Mouse (Mus musculus): Measurements from ENCODE around the gene Ehd1. TPM values are rescaled to one million over a fixed set of nuclear protein-coding genes. Genes with fewer than 3 reads are reported as not detected.

The Ehd1 gene
- polyA plus RNA-seq, 1 experiment from 2014 or later, result 89.7 TPM

- no peak overlapping the region for H3K9ac ChIP-seq (replicated peaks)
- ATAC-seq, result no peak; the same call in 1 of the 2 replicates
- H3K27ac ChIP-seq, result no peak overlapping the region
- peaks cover 85% of the 10 kb centered on the region for H3K36me3 ChIP-seq
- H3K4me1 ChIP-seq (replicated peaks), result peaks cover 25% of the 10 kb centered on the region
- no peaks in the 10 kb centered on the region for H3K9me3 ChIP-seq
- WGBS, result 78% methylated on average over 5 of the region's 5 CpGs
- H3K4me2 ChIP-seq (replicated peaks), result peak overlapping the region; percentile 86; the same call in 1 of the 2 replicates
- H3K27me3 ChIP-seq, result no peaks in the 10 kb centered on the region
- H3K4me3 ChIP-seq (replicated peaks), result no peak overlapping the region
These were observed 65.9 kb downstream of the Ehd1 start for GRCm38 (mm10) chr19:6342276-6342933.

GRCm38 (mm10) chr19:6343066-6343925 lies 66.8 kb downstream of the Ehd1 start:
- WGBS, result 89% methylated on average over 19 of the region's 19 CpGs
- peaks cover 21% of the 10 kb centered on the region for H3K4me1 ChIP-seq (replicated peaks)
- H3K27me3 ChIP-seq, result no peaks in the 10 kb centered on the region
- no peak overlapping the region for H3K4me3 ChIP-seq (replicated peaks)
- no peaks in the 10 kb centered on the region for H3K9me3 ChIP-seq
- H3K9ac ChIP-seq (replicated peaks), result no peak overlapping the region
- no peak for ATAC-seq
- H3K36me3 ChIP-seq, result peaks cover 84% of the 10 kb centered on the region
- no peak overlapping the region for H3K27ac ChIP-seq
- H3K4me2 ChIP-seq (replicated peaks), result no peak overlapping the region

- H3K9me3 ChIP-seq, result no peaks in the 10 kb centered on the region
- H3K9ac ChIP-seq (replicated peaks), result no peak overlapping the region
- peaks cover 21% of the 10 kb centered on the region for H3K4me1 ChIP-seq (replicated peaks)
- ATAC-seq, result no peak
- peaks cover 77% of the 10 kb centered on the region for H3K36me3 ChIP-seq
- H3K4me3 ChIP-seq (replicated peaks), result no peak overlapping the region
- no peaks in the 10 kb centered on the region for H3K27me3 ChIP-seq
- H3K4me2 ChIP-seq (replicated peaks), result no peak overlapping the region
- WGBS, result 94% methylated on average over 5 of the region's 5 CpGs
- H3K27ac ChIP-seq, result no peak overlapping the region
These were observed 67.5 kb downstream of the Ehd1 start for GRCm38 (mm10) chr19:6343996-6344395.

- no peak overlapping the region for H3K9ac ChIP-seq (replicated peaks)
- no peaks in the 10 kb centered on the region for H3K27me3 ChIP-seq
- H3K4me2 ChIP-seq (replicated peaks), result no peak overlapping the region
- H3K4me1 ChIP-seq (replicated peaks), result peaks cover 14% of the 10 kb centered on the region
- no peak for ATAC-seq
- H3K27ac ChIP-seq, result no peak overlapping the region
- 96% methylated on average over 5 of the region's 5 CpGs for whole genome bisulfite sequencing
- H3K4me3 ChIP-seq (replicated peaks), result no peak overlapping the region
- no peaks in the 10 kb centered on the region for H3K9me3 ChIP-seq
- peaks cover 76% of the 10 kb centered on the region for H3K36me3 ChIP-seq
These were observed 69.5 kb downstream of the Ehd1 start for GRCm38 (mm10) chr19:6346023-6346422.

- Histone ChIP-seq H3K4me2 (replicated peaks) (no peak overlapping the region), H3K9ac (replicated peaks) (no peak overlapping the region), H3K27ac (no peak overlapping the region), H3K27me3 (no peaks in the 10 kb centered on the region), H3K36me3 (peaks cover 82% of the 10 kb centered on the region), H3K9me3 (no peaks in the 10 kb centered on the region), H3K4me1 (replicated peaks) (peaks cover 7% of the 10 kb centered on the region), H3K4me3 (replicated peaks) (no peak overlapping the region)
- 92% methylated on average over 10 of the region's 10 CpGs for WGBS
- no peak for ATAC-seq
These were observed 70.1 kb downstream of the Ehd1 start for GRCm38 (mm10) chr19:6346661-6347060.

- no peak overlapping the region for H3K9ac ChIP-seq (replicated peaks)
- H3K27ac ChIP-seq, result no peak overlapping the region
- 93% methylated on average over 4 of the region's 4 CpGs for WGBS
- ATAC-seq, result no peak
- no peaks in the 10 kb centered on the region for H3K27me3 ChIP-seq
- H3K4me2 ChIP-seq (replicated peaks), result no peak overlapping the region
- H3K36me3 ChIP-seq, result peaks cover 77% of the 10 kb centered on the region
- peaks cover 6% of the 10 kb centered on the region for H3K4me1 ChIP-seq (replicated peaks)
- no peak overlapping the region for H3K4me3 ChIP-seq (replicated peaks)
- no peaks in the 10 kb centered on the region for H3K9me3 ChIP-seq
These were observed 71.1 kb downstream of the Ehd1 start for GRCm38 (mm10) chr19:6347615-6348014.

- Histone ChIP-seq H3K9me3 (no peaks in the 10 kb centered on the region), H3K36me3 (peaks cover 77% of the 10 kb centered on the region), H3K9ac (replicated peaks) (no peak overlapping the region), H3K4me2 (replicated peaks) (no peak overlapping the region), H3K27me3 (no peaks in the 10 kb centered on the region), H3K4me1 (replicated peaks) (peaks cover 6% of the 10 kb centered on the region), H3K4me3 (replicated peaks) (no peak overlapping the region), H3K27ac (0 out of 2 replicates have a peak overlapping the region, but pooled peaks have one; percentile 7)
- no peak for ATAC-seq
- 75% methylated on average over 9 of the region's 9 CpGs for WGBS
These were observed 72.2 kb downstream of the Ehd1 start for GRCm38 (mm10) chr19:6348717-6349116.

GRCm38 (mm10) chr19:6349215-6349983 lies 72.9 kb downstream of the Ehd1 start:
- no peak overlapping the region for H3K4me3 ChIP-seq (replicated peaks)
- H3K27me3 ChIP-seq, result no peaks in the 10 kb centered on the region
- ATAC-seq, result no peak
- H3K9me3 ChIP-seq, result no peaks in the 10 kb centered on the region
- H3K27ac ChIP-seq, result 0 out of 2 replicates have a peak overlapping the region, but pooled peaks have one; percentile 7
- 46% methylated on average over 14 of the region's 14 CpGs for WGBS
- H3K4me2 ChIP-seq (replicated peaks), result no peak overlapping the region
- peaks cover 77% of the 10 kb centered on the region for H3K36me3 ChIP-seq
- no peak overlapping the region for H3K9ac ChIP-seq (replicated peaks)
- H3K4me1 ChIP-seq (replicated peaks), result peaks cover 6% of the 10 kb centered on the region

MicroRNAs within 50 kb of the gene (microRNA counts, 519-probe panel; counts per million panel counts)
- 110 counts per million, percentile 56 among the panel's probes with 10 or more counts for microRNA mmu-miR-192

Small RNA genes within 50 kb of the gene (microRNA-seq; reads per million reads assigned to microRNA genes)
- gene Mir192 (95.9 reads per million, percentile 52 among the genes with 10 or more reads in this experiment), gene Mir194-2 (69.7 reads per million, percentile 50 among the genes with 10 or more reads in this experiment), gene Mir6989 (not detected)

Other genes starting within 250 kb of the Ehd1 start
- gene Syvn1, start 230.1 kb upstream of the Ehd1 start, polyA plus RNA-seq (2015; fragmentation: Nextera tagmentation; extraction: Ambion mirVana), result 27.8 and 33.8 TPM in 2 replicates
- gene Mrpl49, start 218.9 kb upstream of the Ehd1 start, polyA plus RNA-seq (2015; fragmentation: Nextera tagmentation; extraction: Ambion mirVana), result 73.7 and 74.7 TPM in 2 replicates
- gene Fau, start 218.9 kb upstream of the Ehd1 start, polyA plus RNA-seq (2015; fragmentation: Nextera tagmentation; extraction: Ambion mirVana), result 632 and 647 TPM in 2 replicates
- 27.4 and 33.1 TPM in 2 replicates for gene Znhit2, start 215.5 kb upstream of the Ehd1 start, polyA plus RNA-seq (2015; fragmentation: Nextera tagmentation; extraction: Ambion mirVana)
- gene Tm7sf2, start 208.4 kb upstream of the Ehd1 start, polyA plus RNA-seq (2015; fragmentation: Nextera tagmentation; extraction: Ambion mirVana), result 44.1 and 45.9 TPM in 2 replicates
- gene Vps51, start 199.5 kb upstream of the Ehd1 start, polyA plus RNA-seq (2015; fragmentation: Nextera tagmentation; extraction: Ambion mirVana), result 90.8 and 91.4 TPM in 2 replicates
- not detected in 2 replicates for gene Tmem262, start 196.7 kb upstream of the Ehd1 start, polyA plus RNA-seq (2015; fragmentation: Nextera tagmentation; extraction: Ambion mirVana)
- 2.4 TPM in 2 replicates for gene Gm28374, start 194.5 kb upstream of the Ehd1 start, polyA plus RNA-seq (2015; fragmentation: Nextera tagmentation; extraction: Ambion mirVana)
- gene Zfpl1, start 191.8 kb upstream of the Ehd1 start, polyA plus RNA-seq (2015; fragmentation: Nextera tagmentation; extraction: Ambion mirVana), result 83.3 and 84.8 TPM in 2 replicates
- gene Cdca5, start 191.7 kb upstream of the Ehd1 start, polyA plus RNA-seq (2015; fragmentation: Nextera tagmentation; extraction: Ambion mirVana), result 19.1 and 19.3 TPM in 2 replicates
- gene AC131692.1, start 182.3 kb upstream of the Ehd1 start, polyA plus RNA-seq (2015; fragmentation: Nextera tagmentation; extraction: Ambion mirVana), result not detected in 2 replicates
- 0.52 and 0.58 TPM in 2 replicates for gene Naaladl1, start 170.9 kb upstream of the Ehd1 start, polyA plus RNA-seq (2015; fragmentation: Nextera tagmentation; extraction: Ambion mirVana)
- gene Sac3d1, start 158.1 kb upstream of the Ehd1 start, polyA plus RNA-seq (2015; fragmentation: Nextera tagmentation; extraction: Ambion mirVana), result 35.1 and 41.8 TPM in 2 replicates
- gene Snx15, start 148.4 kb upstream of the Ehd1 start, polyA plus RNA-seq (2015; fragmentation: Nextera tagmentation; extraction: Ambion mirVana), result 42.3 and 44.4 TPM in 2 replicates
- 0.27 TPM in 1 of 2 replicates, not detected in the other for gene Batf2, start 135.7 kb upstream of the Ehd1 start, polyA plus RNA-seq (2015; fragmentation: Nextera tagmentation; extraction: Ambion mirVana)
- gene Arl2, start 135.2 kb upstream of the Ehd1 start, polyA plus RNA-seq (2015; fragmentation: Nextera tagmentation; extraction: Ambion mirVana), result 115 and 118 TPM in 2 replicates
- not detected in 2 replicates for gene Majin, start 92.3 kb upstream of the Ehd1 start, polyA plus RNA-seq (2015; fragmentation: Nextera tagmentation; extraction: Ambion mirVana)
- not detected in 2 replicates for gene Gpha2, start 50.3 kb upstream of the Ehd1 start, polyA plus RNA-seq (2015; fragmentation: Nextera tagmentation; extraction: Ambion mirVana)
- 78.4 and 84.8 TPM in 2 replicates for gene Ppp2r5b, start 40.9 kb upstream of the Ehd1 start, polyA plus RNA-seq (2015; fragmentation: Nextera tagmentation; extraction: Ambion mirVana)
- 11.4 and 12.4 TPM in 2 replicates for gene Atg2a, start 35.1 kb upstream of the Ehd1 start, polyA plus RNA-seq (2015; fragmentation: Nextera tagmentation; extraction: Ambion mirVana)
- 0.39 and 0.46 TPM in 2 replicates for gene Cdc42bpg, start 29.7 kb downstream of the Ehd1 start, polyA plus RNA-seq (2015; fragmentation: Nextera tagmentation; extraction: Ambion mirVana)
- 74.4 and 81.1 TPM in 2 replicates for gene Men1, start 58.3 kb downstream of the Ehd1 start, polyA plus RNA-seq (2015; fragmentation: Nextera tagmentation; extraction: Ambion mirVana)
- gene Map4k2, start 64.4 kb downstream of the Ehd1 start, polyA plus RNA-seq (2015; fragmentation: Nextera tagmentation; extraction: Ambion mirVana), result 13.6 and 17.1 TPM in 2 replicates
- gene Sf1, start 87.0 kb downstream of the Ehd1 start, polyA plus RNA-seq (2015; fragmentation: Nextera tagmentation; extraction: Ambion mirVana), result 120 and 128 TPM in 2 replicates
- gene Pygm, start 107.7 kb downstream of the Ehd1 start, polyA plus RNA-seq (2015; fragmentation: Nextera tagmentation; extraction: Ambion mirVana), result 1.9 and 2.2 TPM in 2 replicates
- gene Rasgrp2, start 122.6 kb downstream of the Ehd1 start, polyA plus RNA-seq (2015; fragmentation: Nextera tagmentation; extraction: Ambion mirVana), result 28.5 and 29.6 TPM in 2 replicates
- 20.7 and 24.3 TPM in 2 replicates for gene Nrxn2, start 142.0 kb downstream of the Ehd1 start, polyA plus RNA-seq (2015; fragmentation: Nextera tagmentation; extraction: Ambion mirVana)